Mouse (Mus musculus) A20 (cell line): ENCODE data around the gene Mfsd2b.

Source experiments
- DNase-seq: peaks from one replicate; pipeline ENCODE4 v3.0.0-alpha.2; 2011; ENCODE audit warnings: low read depth, low spot score

Mfsd2b gene

GRCm38 (mm10) chr12:4813636-4814035 lies 60.5 kb downstream of the Mfsd2b start:
- DNase-seq: no peak
